Mouse (Mus musculus): Measurements from ENCODE around the gene Hspbap1. TPM values are rescaled to one million over a fixed set of nuclear protein-coding genes. Genes with fewer than 3 reads are reported as not detected.

Gene Hspbap1
- polyA plus RNA-seq (2015; fragmentation: Nextera tagmentation; extraction: Ambion mirVana), result 14.6 and 15.9 TPM in 2 replicates

GRCm38 (mm10) chr16:35769878-35770657 is at the start of gene Hspbap1:
TSS of gene Hspbap1 (plus strand) at chr16:35770375.
- Histone ChIP-seq H3K36me3 (ENCODE audit: control insufficient read depth, insufficient read depth, low read length) (no peaks in the 10 kb centered on the region), H3K4me3 (ENCODE audit: low read length) (peak within 1 kb of the TSS; percentile 72), H3K27ac (ENCODE audit: low read length) (peak within 1 kb of the TSS; percentile 68), H3K4me1 (ENCODE audit: control insufficient read depth, insufficient read depth, low read length) (peaks cover 22% of the 10 kb centered on the region), H3K9ac (ENCODE audit: low read depth, low read length) (peak within 1 kb of the TSS; percentile 90), H3K4me2 (ENCODE audit: low read depth, low read length) (peak within 1 kb of the TSS; percentile 90), H3K27me3 (replicated peaks; ENCODE audit: control insufficient read depth, insufficient read depth, low read length) (no peaks in the 10 kb centered on the region), H3K9me3 (ENCODE audit: control insufficient read depth, low read length) (no peaks in the 10 kb centered on the region)
- ATAC-seq, result peak; percentile 75
- under 1% methylated on average over 51 of the region's 51 CpGs for WGBS

GRCm38 (mm10) chr16:35724561-35724960 is 45.6 kb upstream of the Hspbap1 start:
- H3K4me3 ChIP-seq (ENCODE audit: low read length), result no peak overlapping the region
- H3K27me3 ChIP-seq (replicated peaks; ENCODE audit: control insufficient read depth, insufficient read depth, low read length), result no peaks in the 10 kb centered on the region
- H3K4me2 ChIP-seq (ENCODE audit: low read depth, low read length), result no peak overlapping the region
- no peaks in the 10 kb centered on the region for H3K4me1 ChIP-seq (ENCODE audit: control insufficient read depth, insufficient read depth, low read length)
- WGBS, result 82% methylated on average over 6 of the region's 6 CpGs
- H3K9ac ChIP-seq (ENCODE audit: low read depth, low read length), result no peak overlapping the region
- ATAC-seq, result no peak
- H3K27ac ChIP-seq (ENCODE audit: low read length), result no peak overlapping the region
- H3K36me3 ChIP-seq (ENCODE audit: control insufficient read depth, insufficient read depth, low read length), result no peaks in the 10 kb centered on the region
- H3K9me3 ChIP-seq (ENCODE audit: control insufficient read depth, low read length), result no peaks in the 10 kb centered on the region

GRCm38 (mm10) chr16:35726601-35727000 is 43.6 kb upstream of the Hspbap1 start:
- Histone ChIP-seq H3K4me1 (ENCODE audit: control insufficient read depth, insufficient read depth, low read length) (no peaks in the 10 kb centered on the region), H3K9ac (ENCODE audit: low read depth, low read length) (no peak overlapping the region), H3K27me3 (replicated peaks; ENCODE audit: control insufficient read depth, insufficient read depth, low read length) (no peaks in the 10 kb centered on the region), H3K27ac (ENCODE audit: low read length) (no peak overlapping the region), H3K4me3 (ENCODE audit: low read length) (no peak overlapping the region), H3K4me2 (ENCODE audit: low read depth, low read length) (no peak overlapping the region), H3K36me3 (ENCODE audit: control insufficient read depth, insufficient read depth, low read length) (no peaks in the 10 kb centered on the region), H3K9me3 (ENCODE audit: control insufficient read depth, low read length) (no peaks in the 10 kb centered on the region)
- WGBS, result 83% methylated on average over 2 of the region's 2 CpGs
- no peak for ATAC-seq

GRCm38 (mm10) chr16:35729151-35729738 is 40.9 kb upstream of the Hspbap1 start:
- H3K27me3 ChIP-seq (replicated peaks; ENCODE audit: control insufficient read depth, insufficient read depth, low read length), result no peaks in the 10 kb centered on the region
- H3K36me3 ChIP-seq (ENCODE audit: control insufficient read depth, insufficient read depth, low read length), result no peaks in the 10 kb centered on the region
- no peak overlapping the region for H3K9ac ChIP-seq (ENCODE audit: low read depth, low read length)
- H3K4me2 ChIP-seq (ENCODE audit: low read depth, low read length), result no peak overlapping the region
- no peak overlapping the region for H3K27ac ChIP-seq (ENCODE audit: low read length)
- 0 out of 2 replicates have a peak, but pooled peaks cover 2% of the 10 kb centered on the region for H3K4me1 ChIP-seq (ENCODE audit: control insufficient read depth, insufficient read depth, low read length)
- 63% methylated on average over 8 of the region's 8 CpGs for WGBS
- ATAC-seq, result no peak
- H3K9me3 ChIP-seq (ENCODE audit: control insufficient read depth, low read length), result no peaks in the 10 kb centered on the region
- H3K4me3 ChIP-seq (ENCODE audit: low read length), result no peak overlapping the region

- Histone ChIP-seq H3K27me3 (replicated peaks; ENCODE audit: control insufficient read depth, insufficient read depth, low read length) (no peaks in the 10 kb centered on the region), H3K9me3 (ENCODE audit: control insufficient read depth, low read length) (no peaks in the 10 kb centered on the region), H3K4me3 (ENCODE audit: low read length) (no peak overlapping the region), H3K9ac (ENCODE audit: low read depth, low read length) (no peak overlapping the region), H3K4me1 (ENCODE audit: control insufficient read depth, insufficient read depth, low read length) (0 out of 2 replicates have a peak, but pooled peaks cover 2% of the 10 kb centered on the region), H3K27ac (ENCODE audit: low read length) (no peak overlapping the region), H3K36me3 (ENCODE audit: control insufficient read depth, insufficient read depth, low read length) (no peaks in the 10 kb centered on the region), H3K4me2 (ENCODE audit: low read depth, low read length) (no peak overlapping the region)
- WGBS, result 91% methylated on average over 7 of the region's 7 CpGs
- ATAC-seq, result no peak
Observed at GRCm38 (mm10) chr16:35732096-35732495, 38.1 kb upstream of the Hspbap1 start.

GRCm38 (mm10) chr16:35734038-35734437 is 36.1 kb upstream of the Hspbap1 start:
- H3K4me3 ChIP-seq (ENCODE audit: low read length), result no peak overlapping the region
- H3K27ac ChIP-seq (ENCODE audit: low read length), result no peak overlapping the region
- ATAC-seq, result peak; percentile 66; the same call in 1 of the 2 replicates
- H3K4me1 ChIP-seq (ENCODE audit: control insufficient read depth, insufficient read depth, low read length), result peaks cover 11% of the 10 kb centered on the region; the same call in 1 of the 2 replicates
- H3K9me3 ChIP-seq (ENCODE audit: control insufficient read depth, low read length), result no peaks in the 10 kb centered on the region
- H3K4me2 ChIP-seq (ENCODE audit: low read depth, low read length), result no peak overlapping the region
- H3K27me3 ChIP-seq (replicated peaks; ENCODE audit: control insufficient read depth, insufficient read depth, low read length), result no peaks in the 10 kb centered on the region
- 17% methylated on average over 6 of the region's 6 CpGs for WGBS
- H3K36me3 ChIP-seq (ENCODE audit: control insufficient read depth, insufficient read depth, low read length), result no peaks in the 10 kb centered on the region
- H3K9ac ChIP-seq (ENCODE audit: low read depth, low read length), result no peak overlapping the region

- H3K9me3 ChIP-seq (ENCODE audit: control insufficient read depth, low read length), result no peaks in the 10 kb centered on the region
- H3K4me3 ChIP-seq (ENCODE audit: low read length), result no peak overlapping the region
- no peak overlapping the region for H3K4me2 ChIP-seq (ENCODE audit: low read depth, low read length)
- 68% methylated on average over 7 of the region's 7 CpGs for WGBS
- no peak overlapping the region for H3K9ac ChIP-seq (ENCODE audit: low read depth, low read length)
- peaks cover 9% of the 10 kb centered on the region; the same call in 1 of the 2 replicates for H3K4me1 ChIP-seq (ENCODE audit: control insufficient read depth, insufficient read depth, low read length)
- ATAC-seq, result peak; percentile 72
- H3K27me3 ChIP-seq (replicated peaks; ENCODE audit: control insufficient read depth, insufficient read depth, low read length), result no peaks in the 10 kb centered on the region
- no peaks in the 10 kb centered on the region for H3K36me3 ChIP-seq (ENCODE audit: control insufficient read depth, insufficient read depth, low read length)
- no peak overlapping the region for H3K27ac ChIP-seq (ENCODE audit: low read length)
Observed at GRCm38 (mm10) chr16:35738096-35738767, 31.9 kb upstream of the Hspbap1 start.

GRCm38 (mm10) chr16:35739548-35739947 is 30.6 kb upstream of the Hspbap1 start:
- no peak overlapping the region for H3K27ac ChIP-seq (ENCODE audit: low read length)
- H3K9me3 ChIP-seq (ENCODE audit: control insufficient read depth, low read length), result no peaks in the 10 kb centered on the region
- H3K4me2 ChIP-seq (ENCODE audit: low read depth, low read length), result no peak overlapping the region
- no peak for ATAC-seq
- no peak overlapping the region for H3K9ac ChIP-seq (ENCODE audit: low read depth, low read length)
- WGBS, result 52% methylated on average over 1 of the region's 1 CpGs
- peaks cover 9% of the 10 kb centered on the region; the same call in 1 of the 2 replicates for H3K4me1 ChIP-seq (ENCODE audit: control insufficient read depth, insufficient read depth, low read length)
- no peak overlapping the region for H3K4me3 ChIP-seq (ENCODE audit: low read length)
- no peaks in the 10 kb centered on the region for H3K36me3 ChIP-seq (ENCODE audit: control insufficient read depth, insufficient read depth, low read length)
- no peaks in the 10 kb centered on the region for H3K27me3 ChIP-seq (replicated peaks; ENCODE audit: control insufficient read depth, insufficient read depth, low read length)

GRCm38 (mm10) chr16:35740357-35740756 is 29.8 kb upstream of the Hspbap1 start:
- Histone ChIP-seq H3K4me3 (ENCODE audit: low read length) (no peak overlapping the region), H3K9me3 (ENCODE audit: control insufficient read depth, low read length) (no peaks in the 10 kb centered on the region), H3K4me1 (ENCODE audit: control insufficient read depth, insufficient read depth, low read length) (peaks cover 9% of the 10 kb centered on the region; the same call in 1 of the 2 replicates), H3K4me2 (ENCODE audit: low read depth, low read length) (no peak overlapping the region), H3K27ac (ENCODE audit: low read length) (no peak overlapping the region), H3K9ac (ENCODE audit: low read depth, low read length) (no peak overlapping the region), H3K36me3 (ENCODE audit: control insufficient read depth, insufficient read depth, low read length) (no peaks in the 10 kb centered on the region), H3K27me3 (replicated peaks; ENCODE audit: control insufficient read depth, insufficient read depth, low read length) (no peaks in the 10 kb centered on the region)
- WGBS, result 75% methylated on average over 12 of the region's 12 CpGs
- ATAC-seq, result no peak

Data from intestine, embryonic 16.5 days (tissue).